Mouse (Mus musculus): ENCODE measurements around the gene Crb2.

GRCm38 (mm10) chr2:37823826-37824225 lies 47.8 kb downstream of the Crb2 start:
- no peak for TF ChIP-seq CTCF (conservative IDR thresholded peaks at IDR 0.05; ENCODE audit: insufficient read depth, insufficient read length, low read depth, low read length)
- no peak for TF ChIP-seq POLR2A (IDR thresholded peaks at IDR 0.05; ENCODE audit: low read depth, low read length)

All from kidney, adult 2 months (tissue).